Mouse (Mus musculus) bone marrow macrophage, adult 2 months (primary cell): ENCODE measurements at regions not wholly inside any gene's neighbourhood (a gene's known extent, or its start where the extent isn't known, plus 50 kb on each side); places are given as distances from the start of the nearest gene placed in this dataset.

Experiments used
- H3K27ac ChIP-seq: 2 replicates; pipeline ENCODE4 v1.5.1; 2012; ENCODE audit warnings: low read depth, low read length; ENCODE audit not compliant: insufficient read depth
- H3K4me1 ChIP-seq: 2 replicates; pipeline ENCODE4 v1.6.1; 2012; ENCODE audit warnings: low read length; ENCODE audit not compliant: control insufficient read depth, insufficient read depth
- H3K4me3 ChIP-seq: 2 replicates; pipeline ENCODE4 v1.5.1; 2012; ENCODE audit warnings: mild to moderate bottlenecking, low read length, moderate library complexity; ENCODE audit not compliant: insufficient read depth
- CTCF ChIP-seq: IDR thresholded peaks from 2 replicates; pipeline ENCODE4 v1.5.1; 2012; ENCODE audit warnings: low read depth, mild to moderate bottlenecking, low read length, moderate library complexity
- POLR2A ChIP-seq: IDR thresholded peaks from 2 replicates; pipeline ENCODE4 v1.6.1; 2012; ENCODE audit warnings: mild to moderate bottlenecking, low read depth, low read length, borderline replicate concordance

DNA sequence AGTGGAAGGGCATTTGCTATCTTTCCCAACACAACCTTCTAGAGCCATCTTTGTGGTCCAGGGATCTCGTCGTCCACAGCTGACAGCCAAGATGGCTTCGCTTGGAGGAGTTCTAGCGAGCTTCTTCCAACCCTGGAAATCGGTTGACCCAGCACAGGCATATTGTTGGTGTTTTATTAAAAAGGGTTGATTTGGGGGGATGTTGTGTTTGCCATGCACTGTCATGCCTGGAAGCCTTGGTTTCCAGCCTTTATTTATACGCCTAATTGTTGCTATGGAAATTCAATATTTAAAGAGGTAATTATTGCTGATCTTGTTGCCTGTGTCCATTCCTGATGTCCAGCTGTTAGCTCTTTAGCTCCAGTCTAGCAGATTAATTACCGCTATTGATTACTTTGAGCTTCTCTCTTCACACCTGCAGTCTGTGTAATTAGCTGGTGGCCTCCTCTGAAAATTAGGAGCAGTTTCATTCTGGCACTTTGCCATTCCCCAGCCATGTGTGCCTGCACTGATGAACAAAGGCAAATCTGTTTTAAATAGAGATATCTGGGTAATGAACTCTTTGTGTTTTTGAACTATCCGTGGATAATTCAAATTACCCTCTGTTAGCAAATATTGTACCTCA lies 275.4 kb downstream of the Rnf144b start:
- H3K4me3 ChIP-seq, result no peak overlapping the region
- no peaks in the 10 kb centered on the region for H3K4me1 ChIP-seq
- TF ChIP-seq POLR2A (no peak), CTCF (no peak)
- no peak overlapping the region for H3K27ac ChIP-seq

DNA sequence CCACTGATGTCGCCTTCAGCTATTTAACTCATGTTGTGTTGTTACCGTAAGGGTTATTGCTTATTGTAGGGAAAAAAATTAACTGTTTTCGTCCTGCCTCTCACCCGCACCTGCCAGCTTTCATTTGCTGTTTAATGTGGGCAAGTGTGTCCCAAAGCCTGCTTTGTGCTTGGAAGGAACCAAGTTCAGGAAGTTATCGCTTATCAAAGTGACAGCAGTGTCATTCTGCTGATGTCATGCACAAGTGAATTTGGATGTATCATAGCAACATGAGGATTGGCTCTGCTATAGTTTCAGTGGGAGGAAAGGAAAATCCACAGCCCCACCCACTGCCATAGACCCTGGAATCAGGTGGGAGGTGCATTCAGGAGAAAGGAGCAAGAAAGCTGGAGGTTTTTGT lies 276.5 kb downstream of the Rnf144b start:
- Histone ChIP-seq H3K4me1 (no peaks in the 10 kb centered on the region), H3K4me3 (no peak overlapping the region), H3K27ac (no peak overlapping the region)
- TF ChIP-seq POLR2A, result no peak
- no peak for TF ChIP-seq CTCF

DNA sequence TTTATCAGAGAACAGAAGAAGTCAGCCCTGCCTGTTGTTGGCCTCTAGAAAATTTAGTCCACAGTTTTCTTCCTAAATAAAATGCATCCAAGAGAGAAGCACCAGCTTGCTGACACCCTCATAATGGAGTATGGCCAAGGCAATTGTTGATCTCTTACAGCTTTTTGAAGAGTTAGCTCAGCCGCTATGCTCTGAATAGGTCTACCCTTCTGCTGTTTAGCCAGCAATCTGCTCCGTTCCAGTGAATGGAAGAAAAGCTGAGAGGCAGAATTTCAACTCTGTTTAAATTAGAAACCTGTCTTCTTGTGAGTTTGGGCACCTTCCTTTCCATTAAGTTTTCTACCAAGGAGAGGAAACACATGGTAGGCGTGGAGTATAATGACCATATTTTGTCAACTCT lies 290.8 kb downstream of the Rnf144b start:
- no peak overlapping the region for H3K27ac ChIP-seq
- no peaks in the 10 kb centered on the region for H3K4me1 ChIP-seq
- no peak overlapping the region for H3K4me3 ChIP-seq
- TF ChIP-seq CTCF (no peak), POLR2A (no peak)

- no peak for TF ChIP-seq POLR2A
- no peak for TF ChIP-seq CTCF
- H3K4me3 ChIP-seq, result no peak overlapping the region
- H3K27ac ChIP-seq, result no peak overlapping the region
- no peaks in the 10 kb centered on the region for H3K4me1 ChIP-seq
Observed at GRCm38 (mm10) chr13:47413940-47414339, 291.5 kb downstream of the Rnf144b start.

GRCm38 (mm10) chr13:47429856-47430365 lies 307.5 kb downstream of the Rnf144b start:
- Histone ChIP-seq H3K4me3 (no peak overlapping the region), H3K4me1 (no peaks in the 10 kb centered on the region), H3K27ac (no peak overlapping the region)
- TF ChIP-seq CTCF (no peak), POLR2A (no peak)

DNA sequence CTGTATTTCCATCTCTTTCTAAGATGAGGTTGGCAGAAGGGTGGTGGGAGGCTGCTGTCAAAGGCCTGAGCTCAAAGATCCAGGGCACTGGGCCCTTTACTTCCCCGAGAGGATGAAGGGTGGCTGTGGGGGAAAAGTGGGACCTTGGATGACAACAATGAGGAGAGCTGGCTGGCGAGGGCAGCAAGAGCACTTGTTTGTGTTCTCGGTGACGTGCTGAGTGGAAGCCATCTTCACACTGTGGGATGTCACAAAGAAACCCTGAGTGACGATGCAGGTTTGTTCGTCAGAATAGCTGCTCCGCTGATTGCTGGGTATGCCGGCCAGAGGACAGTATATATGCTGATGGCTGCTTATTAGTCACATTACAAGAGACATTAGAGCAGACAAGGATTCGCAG lies 308.0 kb downstream of the Rnf144b start:
- no peak overlapping the region for H3K4me3 ChIP-seq
- TF ChIP-seq POLR2A, result no peak
- TF ChIP-seq CTCF, result no peak
- H3K27ac ChIP-seq, result no peak overlapping the region
- no peaks in the 10 kb centered on the region for H3K4me1 ChIP-seq

DNA sequence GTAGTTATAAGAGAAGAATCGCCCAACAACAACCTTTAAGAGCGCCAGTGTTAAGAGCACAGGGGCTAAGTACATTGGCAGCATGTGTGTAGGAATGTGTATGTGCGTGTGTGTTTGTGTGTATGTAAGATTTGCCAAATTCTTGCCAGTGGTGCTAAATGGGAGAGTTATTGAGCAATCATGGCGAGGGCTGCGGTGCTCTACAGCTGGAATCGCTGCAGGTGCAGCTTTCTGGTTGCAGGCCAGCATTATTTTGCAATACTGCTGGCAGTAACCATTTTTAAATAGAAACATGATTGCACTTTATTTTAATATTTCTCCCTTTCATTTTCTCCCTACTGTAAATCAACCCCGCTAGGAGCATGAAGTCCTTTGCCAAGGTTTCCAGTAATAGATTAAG lies 313.2 kb downstream of the Rnf144b start:
- Histone ChIP-seq H3K4me3 (no peak overlapping the region), H3K4me1 (no peaks in the 10 kb centered on the region), H3K27ac (no peak overlapping the region)
- TF ChIP-seq POLR2A (no peak), CTCF (no peak)

GRCm38 (mm10) chr13:47444876-47445275 lies 322.4 kb downstream of the Rnf144b start:
- no peak for TF ChIP-seq CTCF
- no peak for TF ChIP-seq POLR2A
- H3K27ac ChIP-seq, result no peak overlapping the region
- no peaks in the 10 kb centered on the region for H3K4me1 ChIP-seq
- no peak overlapping the region for H3K4me3 ChIP-seq

DNA sequence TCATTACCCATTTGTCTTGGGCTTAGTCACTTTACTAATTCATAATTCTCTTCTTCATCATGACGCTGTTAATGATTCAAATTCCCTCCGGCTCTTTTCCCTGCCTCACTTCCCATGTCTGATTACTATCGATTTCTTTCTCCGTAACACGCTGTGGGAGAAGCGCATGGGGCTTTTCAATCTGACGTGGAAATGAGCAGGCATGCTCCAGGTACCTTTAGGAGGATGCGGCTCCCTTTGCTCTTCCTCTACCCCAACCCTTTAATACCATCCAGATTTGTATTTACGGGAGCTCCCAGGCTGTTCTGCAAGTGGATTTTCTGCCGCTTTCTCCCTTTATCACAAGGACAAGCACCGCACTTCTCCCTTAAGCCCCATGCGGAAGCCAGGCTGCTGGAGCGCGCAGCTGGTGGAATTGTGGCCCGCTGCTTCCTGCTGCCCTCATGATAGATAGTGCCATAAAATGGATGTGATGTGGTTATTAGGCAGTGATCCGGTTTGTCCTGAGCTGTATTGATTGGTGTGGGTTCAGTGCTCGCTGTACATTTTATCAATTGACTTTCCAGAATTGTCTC lies 329.8 kb downstream of the Rnf144b start:
- TF ChIP-seq POLR2A (no peak), CTCF (no peak)
- no peak overlapping the region for H3K4me3 ChIP-seq

GRCm38 (mm10) chr13:47462148-47462547 lies 339.7 kb downstream of the Rnf144b start:
- Histone ChIP-seq H3K4me1 (no peaks in the 10 kb centered on the region), H3K4me3 (no peak overlapping the region), H3K27ac (no peak overlapping the region)
- no peak for TF ChIP-seq CTCF
- no peak for TF ChIP-seq POLR2A

More for the DNA sequence above, 329.8 kb downstream of the Rnf144b start:
- H3K27ac ChIP-seq, result no peak overlapping the region
- H3K4me1 ChIP-seq, result no peaks in the 10 kb centered on the region

- no peak for TF ChIP-seq POLR2A
- no peak for TF ChIP-seq CTCF
- no peak overlapping the region for H3K4me3 ChIP-seq
- H3K4me1 ChIP-seq, result no peaks in the 10 kb centered on the region
- H3K27ac ChIP-seq, result no peak overlapping the region
Observed at GRCm38 (mm10) chr13:47471543-47472213, 349.2 kb downstream of the Rnf144b start.
